Mouse (Mus musculus) left cerebral cortex, postnatal 25 days (tissue): ENCODE measurements around the gene Ncan. TPM values are rescaled to one million over a fixed set of nuclear protein-coding genes. Genes with fewer than 3 reads are reported as not detected.
A peak's percentile ranks its signal among the peaks of the same experiment; 100 is the strongest.
"Not testable (repeated sequence)": the region's sequence is repeated elsewhere in the genome, so short reads cannot be mapped to it uniquely, and the experiment has no call there.

ENCODE experiments used
- DNase-seq, 2 experiments: peaks; one replicate each; pipeline ENCODE4 v3.0.0; 2022; ENCODE audit warnings: low spot score in 2 of 2, mixed read lengths in 1 of 2
- intact Hi-C: fragments of 180-260 bp; cut with DNase I; formaldehyde crosslinking; loops from one replicate; pipeline ENCODE4 v1.15.1; 2025
- total RNA-seq, 2 experiments: library from RNA; stranded (reverse); gene quantifications; 2 replicates each; pipeline ENCODE4 v1.2.3; 2021

The Ncan gene
- total RNA-seq, 2 experiments from 2014 or later = 219 to 220 TPM

DNA sequence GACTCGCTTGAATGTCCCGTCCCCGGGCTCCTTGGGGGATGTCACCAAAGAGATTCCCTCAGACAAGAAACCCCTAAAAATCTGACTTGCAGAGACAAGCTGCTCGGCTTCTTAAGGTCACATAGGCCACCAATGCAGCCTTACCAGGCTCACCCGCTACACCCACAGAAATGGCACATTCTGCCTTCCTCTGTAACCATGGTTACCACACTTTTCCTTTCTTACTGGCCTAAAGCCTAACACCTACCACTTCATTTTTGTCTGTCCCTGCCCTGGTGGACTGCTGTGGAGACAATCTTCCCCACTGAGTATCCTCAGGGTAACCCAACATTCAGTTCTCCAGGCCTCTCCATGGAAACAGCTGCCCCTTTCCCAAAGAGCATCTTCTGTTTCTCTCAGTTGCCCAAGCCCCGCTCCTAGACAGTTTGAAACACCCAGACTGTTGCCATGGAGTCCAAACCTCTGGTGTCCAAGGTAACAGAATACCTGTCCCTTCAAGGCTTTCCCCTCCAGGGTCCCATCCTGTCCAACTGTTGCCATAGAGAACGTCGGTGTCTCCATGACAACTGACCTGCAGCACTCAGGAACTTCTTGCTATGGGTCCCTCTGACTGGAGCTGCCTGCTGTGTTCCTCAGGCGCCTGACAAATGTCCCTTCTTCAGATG lies 31.2 kb downstream of the Ncan start:
- intact Hi-C loops = no loop called here
- DNase-seq = peak in 1 of 2 experiments; percentile 69

DNA sequence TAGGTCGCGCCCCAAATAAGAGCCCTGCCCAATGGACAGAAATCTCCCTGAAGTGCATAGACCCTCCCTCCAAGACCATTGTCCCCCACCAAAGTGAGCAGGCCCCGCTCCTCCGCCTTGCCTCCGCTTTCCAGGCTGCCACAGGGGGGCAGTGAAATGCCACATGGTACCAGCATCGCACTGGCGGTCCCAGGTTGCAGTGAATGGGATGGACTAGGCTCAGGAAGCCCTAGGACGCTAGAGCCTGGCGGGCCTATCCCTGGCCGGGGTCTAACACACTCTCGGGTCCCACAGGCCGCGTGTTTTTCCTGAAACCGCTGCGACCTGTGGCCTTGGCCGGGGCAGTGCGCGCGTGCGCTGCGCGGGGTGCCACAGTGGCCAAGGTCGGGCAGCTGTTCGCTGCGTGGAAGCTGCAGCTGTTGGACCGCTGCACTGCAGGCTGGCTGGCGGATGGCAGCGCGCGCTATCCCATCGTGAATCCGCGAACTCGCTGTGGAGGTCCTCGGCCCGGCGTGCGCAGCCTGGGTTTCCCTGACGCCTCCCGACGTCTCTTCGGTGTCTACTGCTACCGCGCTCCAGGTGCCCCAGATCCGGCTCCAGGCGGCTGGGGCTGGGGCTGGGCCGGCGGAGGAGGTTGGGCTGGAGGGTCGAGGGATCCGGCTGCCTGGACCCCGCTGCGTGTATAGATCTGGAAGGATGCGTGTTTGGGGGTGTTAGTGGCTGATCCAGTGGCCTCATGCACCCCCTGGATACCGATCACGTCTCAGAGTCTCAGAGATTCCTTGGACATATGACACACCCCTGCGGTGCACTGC lies 32.6 kb downstream of the Ncan start:
- intact Hi-C loops = loop anchor here (1.0 to 2.0 kb wide), 2 partner anchors 35 to 78 kb away; no protein-coding TSS in a partner anchor
- peak; percentile 71 to 77 for DNase-seq

DNA sequence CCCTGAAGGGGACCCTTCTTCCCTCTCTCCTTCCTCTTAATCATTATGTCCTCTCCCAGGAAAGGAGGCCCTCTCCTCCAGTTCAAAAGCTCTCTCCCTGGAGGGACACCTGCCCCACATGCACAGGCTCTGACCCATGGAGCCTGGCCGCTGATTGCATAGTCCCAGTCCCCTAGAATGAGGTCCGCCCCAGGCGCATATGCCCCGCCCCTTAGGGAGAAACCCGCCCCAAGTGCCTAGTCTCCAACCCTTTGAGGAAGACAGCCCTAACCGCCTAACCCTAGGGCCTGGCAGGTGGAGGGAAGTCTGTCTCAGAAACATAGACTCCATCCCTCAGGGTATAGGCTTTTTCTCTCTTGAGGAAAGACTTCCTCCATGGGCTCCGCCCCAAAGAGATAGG lies 33.4 kb downstream of the Ncan start:
- DNase-seq = no peak
- intact Hi-C loops = loop anchor here (1.0 to 2.0 kb wide), 2 partner anchors 36 to 79 kb away; no protein-coding TSS in a partner anchor

DNA sequence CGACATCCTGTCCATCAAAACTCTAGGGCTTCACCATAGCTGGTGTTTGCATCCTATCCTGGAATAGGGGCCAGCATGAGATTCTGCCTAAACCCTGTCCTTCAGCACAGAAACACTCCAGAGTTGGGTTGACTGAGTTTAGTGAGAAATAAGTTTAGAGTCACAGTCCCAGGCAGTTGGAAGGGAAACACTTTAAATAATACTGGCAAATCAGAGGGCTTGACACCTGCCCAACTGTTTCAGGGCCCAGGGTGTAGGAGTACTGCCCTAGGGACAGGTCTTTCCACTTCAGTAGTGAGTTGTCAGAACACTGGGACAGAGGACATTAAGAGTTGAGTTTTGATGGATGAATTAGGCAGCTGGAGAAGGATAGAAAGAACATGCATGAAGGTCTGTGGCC lies 34.5 kb downstream of the Ncan start:
- intact Hi-C loops = loop anchor here (2.0 kb wide), 1 partner anchor 37 kb away; no protein-coding TSS in a partner anchor
- no peak for DNase-seq

DNA sequence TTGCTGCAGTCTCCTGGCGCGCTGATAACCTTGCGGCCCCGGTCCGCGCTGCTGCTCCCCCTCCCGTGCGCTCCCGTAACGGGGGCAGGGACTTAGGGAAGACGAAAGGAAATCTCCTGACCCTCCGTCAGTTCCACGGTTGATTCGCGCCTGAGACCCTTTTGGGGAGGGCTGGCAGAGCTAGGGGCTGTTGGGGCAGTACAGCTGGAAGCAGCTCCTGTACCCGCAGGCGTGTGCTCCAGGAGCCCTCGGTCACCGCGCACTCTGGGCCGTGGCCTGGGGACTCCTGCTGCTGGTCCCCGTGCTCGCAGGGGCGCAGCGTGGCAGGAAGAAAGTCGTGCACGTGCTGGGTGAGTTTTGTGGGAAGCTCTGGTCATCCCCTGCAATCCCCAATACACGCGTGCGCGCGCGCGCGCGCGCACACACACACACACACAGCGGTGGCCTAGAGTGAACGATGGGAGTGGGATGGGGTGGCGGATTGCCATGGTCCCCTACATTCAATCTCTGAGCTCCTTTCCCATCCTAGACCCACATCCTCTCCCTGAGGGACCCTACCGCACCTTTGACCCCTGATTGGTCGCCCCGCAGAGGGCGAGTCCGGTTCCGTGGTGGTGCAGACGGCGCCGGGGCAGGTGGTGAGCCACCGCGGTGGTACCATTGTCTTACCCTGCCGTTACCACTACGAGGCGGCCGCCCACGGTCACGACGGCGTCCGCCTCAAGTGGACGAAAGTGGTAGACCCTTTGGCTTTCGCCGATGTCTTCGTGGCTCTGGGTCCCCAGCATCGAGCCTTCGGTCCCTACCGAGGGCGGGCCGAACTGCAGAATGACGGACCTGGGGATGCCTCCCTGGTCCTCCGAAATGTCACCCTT lies 36.2 kb downstream of the Ncan start:
- DNase-seq = no peak
- intact Hi-C loops = no loop called here

DNA sequence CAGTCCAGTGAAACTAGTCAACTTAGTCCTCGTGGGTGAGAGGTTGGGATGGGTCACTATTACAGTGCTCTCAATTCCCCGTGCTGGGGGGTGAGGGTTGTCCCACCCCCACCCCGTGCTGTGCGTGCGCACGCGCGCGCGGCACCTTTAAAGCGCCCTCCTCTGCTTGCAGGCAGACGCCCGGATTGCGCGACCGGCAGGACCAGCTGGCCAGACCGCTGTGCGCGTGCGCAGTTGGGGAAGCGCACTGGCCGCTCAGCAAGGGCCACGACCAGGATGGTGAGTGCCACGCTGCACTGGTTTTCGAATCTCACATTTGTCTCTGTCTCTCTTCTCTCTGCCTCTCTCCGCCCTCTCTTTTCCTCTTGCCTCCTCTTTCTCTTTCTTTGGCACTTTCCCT lies 37.4 kb downstream of the Ncan start, which contains the start of gene Hapln4:
TSS of gene Hapln4 (plus strand) at position 173 of the 400 bp plus-strand sequence.
- intact Hi-C loops = no loop called here

DNA sequence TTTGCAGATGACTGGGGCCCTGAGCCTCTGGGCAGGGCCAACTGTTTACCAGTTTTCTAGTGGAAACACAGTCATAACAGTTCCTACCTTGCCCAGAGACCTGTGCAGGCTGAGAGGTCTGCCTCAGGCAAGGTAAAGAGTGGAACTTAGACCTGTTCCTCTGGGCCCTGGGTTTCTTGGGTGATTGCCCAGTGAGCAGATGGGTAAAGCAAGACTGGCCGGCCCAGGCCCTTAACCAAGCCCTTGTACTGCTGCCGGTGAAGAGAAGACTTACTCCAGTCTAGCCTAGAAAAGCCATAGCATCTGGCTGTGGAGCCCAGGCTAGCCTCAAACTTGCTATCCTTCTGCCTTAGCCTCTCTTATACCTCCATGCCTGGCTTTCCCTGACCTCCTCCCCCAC lies 38.7 kb downstream of the Ncan start:
- intact Hi-C loops = no loop called here
- DNase-seq = no peak

More for the DNA sequence above, 37.4 kb downstream of the Ncan start, which contains the start of gene Hapln4:
- peak; percentile 60 to 80 for DNase-seq

DNA sequence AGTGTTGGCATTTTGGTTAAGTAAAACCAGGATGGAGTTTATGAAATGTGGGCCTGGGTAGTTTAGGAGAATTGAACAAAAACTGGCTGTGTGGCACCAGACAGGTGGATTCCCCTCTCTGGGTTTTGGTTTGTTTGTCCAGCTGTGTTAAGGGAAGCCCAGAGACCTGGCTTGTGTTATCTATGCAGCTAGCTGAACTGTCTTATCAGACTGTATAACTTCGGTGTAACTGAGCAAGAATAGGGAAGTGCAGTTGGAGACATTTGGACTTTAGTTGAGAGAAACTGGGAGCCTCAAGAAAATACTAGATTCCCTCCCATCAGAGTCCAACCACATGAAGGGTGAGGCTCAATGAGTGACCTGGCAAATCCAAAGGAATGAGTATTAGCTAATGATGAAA lies 47.0 kb downstream of the Ncan start:
- intact Hi-C loops = no loop called here
- DNase-seq = no peak

DNA sequence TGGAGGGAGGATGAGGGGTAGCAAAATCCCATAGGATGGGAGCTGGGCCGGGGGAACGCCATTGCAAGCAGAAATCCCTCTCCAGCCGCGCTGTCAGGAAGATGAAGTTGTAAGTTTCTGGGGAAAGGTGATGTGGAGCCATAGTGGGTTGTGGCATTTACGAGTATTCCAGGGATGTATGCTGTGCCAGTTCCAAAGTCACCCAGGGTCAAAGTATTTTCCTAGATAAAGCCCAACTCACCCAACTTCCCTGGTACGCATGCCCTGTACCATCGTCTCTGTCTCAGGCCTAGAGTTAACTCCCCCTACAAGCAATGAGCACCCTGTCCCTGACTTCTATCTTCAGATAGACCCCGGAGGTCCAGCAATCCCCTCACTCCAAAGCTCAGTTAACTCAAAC lies 47.6 kb downstream of the Ncan start:
- no peak for DNase-seq
- intact Hi-C loops = no loop called here

DNA sequence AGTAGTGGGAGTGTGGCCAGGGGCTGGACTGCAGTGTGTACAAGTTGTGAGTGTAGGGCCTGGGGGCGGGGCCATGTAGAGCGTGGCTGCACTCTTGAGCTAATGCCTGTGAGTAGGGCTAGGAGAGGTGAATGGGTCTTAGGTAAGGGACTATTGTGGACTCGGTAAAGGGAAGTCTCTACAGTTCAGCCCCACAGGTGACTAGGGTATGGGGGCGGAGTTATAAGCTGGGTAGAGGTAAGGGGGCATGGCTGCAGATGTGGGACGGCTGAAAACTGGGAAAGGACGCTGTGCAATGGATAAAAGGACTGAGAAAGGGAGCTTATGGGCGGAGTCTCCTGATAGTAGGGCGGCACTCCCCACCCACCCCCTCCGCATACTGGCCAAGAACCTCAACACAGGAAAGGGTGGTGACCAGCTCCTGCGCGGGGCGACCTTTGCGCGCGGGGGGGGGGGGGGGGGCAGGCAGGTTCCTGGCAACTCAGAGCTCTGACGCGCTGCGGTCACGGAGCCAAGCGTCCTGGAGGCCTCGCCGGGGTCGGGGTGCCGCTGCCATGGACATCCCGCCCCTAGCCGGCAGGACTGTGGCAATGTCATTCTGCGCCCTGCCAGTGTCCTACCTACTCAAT lies 48.1 kb downstream of the Ncan start, which contains the start of gene Tm6sf2:
TSS of gene Tm6sf2 (plus strand) at position 484 of the 629 bp plus-strand sequence.
- intact Hi-C loops = no loop called here
- DNase-seq = no peak

DNA sequence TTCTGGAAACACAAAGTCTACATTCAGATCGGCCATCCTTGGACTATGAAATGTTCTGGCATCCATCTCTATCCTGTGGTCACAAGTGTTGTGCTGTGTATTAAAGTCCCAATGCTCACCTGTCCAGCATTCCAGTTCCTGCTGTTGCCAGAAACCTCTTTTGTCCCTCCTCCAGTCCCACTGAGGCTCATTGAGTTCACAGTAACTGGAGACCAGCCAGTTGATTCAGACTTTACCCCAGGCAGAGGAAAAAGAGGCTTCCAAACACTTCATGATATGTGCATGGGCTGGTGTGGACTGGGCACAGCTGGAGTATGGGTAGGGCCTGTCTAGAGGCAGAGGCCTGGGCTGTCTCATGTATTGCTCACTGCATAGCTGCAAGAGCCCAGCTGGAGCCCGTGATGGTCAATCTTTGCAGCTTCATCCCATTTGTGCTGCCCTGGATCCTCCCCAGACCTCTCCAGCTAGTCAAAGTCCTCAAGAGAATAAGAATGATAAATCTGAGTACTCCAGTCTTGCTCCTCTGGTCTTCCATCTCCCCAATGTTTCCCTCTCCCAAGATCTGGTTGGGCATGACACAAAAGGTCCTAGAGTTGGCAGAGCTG lies 48.7 kb downstream of the Ncan start:
- intact Hi-C loops = no loop called here
- DNase-seq = no peak

DNA sequence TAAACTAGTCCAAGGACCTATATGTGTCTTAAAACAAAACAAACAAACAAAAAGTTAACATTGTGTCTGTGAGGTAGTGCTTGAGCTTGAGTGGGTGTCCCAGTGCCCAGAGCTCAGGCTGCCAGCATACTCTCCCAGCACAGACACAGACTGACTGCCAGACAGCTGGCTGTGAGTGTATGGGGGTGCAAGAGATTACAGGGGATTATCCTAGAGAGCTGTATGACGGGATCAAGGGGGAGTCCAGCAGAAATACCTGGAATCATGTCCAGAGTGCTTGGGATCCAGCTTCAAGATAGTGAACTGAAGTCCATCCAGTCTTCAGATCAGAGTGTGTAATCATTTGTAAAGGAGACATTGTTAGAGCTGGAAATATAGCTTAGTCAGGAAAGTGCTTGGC lies 63.0 kb downstream of the Ncan start:
- DNase-seq = no peak
- intact Hi-C loops = no loop called here

DNA sequence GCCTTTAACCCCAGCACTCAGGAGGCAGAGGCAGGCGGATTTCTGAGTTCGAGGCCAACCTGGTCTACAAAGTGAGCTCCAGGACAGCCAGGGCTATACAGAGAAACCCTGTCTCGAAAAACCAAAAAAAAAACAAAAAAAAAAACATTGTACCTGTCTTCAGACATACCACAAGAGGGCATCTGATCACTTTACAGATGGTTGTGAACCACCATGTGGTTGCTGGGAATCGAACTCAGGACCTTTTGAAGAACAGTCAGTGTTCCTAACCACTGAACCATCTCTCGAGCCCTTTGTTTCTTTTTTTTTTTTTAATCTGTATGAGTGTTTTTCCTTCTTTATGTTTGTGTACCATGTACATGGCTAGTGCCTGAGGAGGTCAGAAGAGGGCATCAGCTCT lies 70.2 kb downstream of the Ncan start:
- DNase-seq, intact Hi-C loops: not testable (repeated sequence)

DNA sequence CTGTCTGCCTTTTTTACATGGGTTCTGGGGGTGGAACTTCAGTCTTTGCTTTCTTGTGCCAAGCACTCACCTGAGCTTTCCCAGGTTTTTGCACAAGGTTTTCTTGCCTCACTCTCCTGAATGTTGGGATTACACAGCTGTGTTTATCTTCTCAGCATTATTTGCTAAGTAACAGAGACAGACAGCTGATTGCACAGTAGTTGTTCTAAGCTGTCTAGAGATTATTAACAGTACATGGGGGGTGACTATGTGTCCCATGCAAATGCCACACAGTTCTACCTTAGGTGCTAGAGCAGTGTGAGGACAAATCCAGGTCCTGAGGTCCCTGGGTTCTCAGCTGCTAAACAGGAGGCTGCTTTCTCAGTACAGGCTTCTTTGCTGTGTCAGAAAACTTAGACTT lies 71.0 kb downstream of the Ncan start:
- no peak for DNase-seq
- intact Hi-C loops = no loop called here

DNA sequence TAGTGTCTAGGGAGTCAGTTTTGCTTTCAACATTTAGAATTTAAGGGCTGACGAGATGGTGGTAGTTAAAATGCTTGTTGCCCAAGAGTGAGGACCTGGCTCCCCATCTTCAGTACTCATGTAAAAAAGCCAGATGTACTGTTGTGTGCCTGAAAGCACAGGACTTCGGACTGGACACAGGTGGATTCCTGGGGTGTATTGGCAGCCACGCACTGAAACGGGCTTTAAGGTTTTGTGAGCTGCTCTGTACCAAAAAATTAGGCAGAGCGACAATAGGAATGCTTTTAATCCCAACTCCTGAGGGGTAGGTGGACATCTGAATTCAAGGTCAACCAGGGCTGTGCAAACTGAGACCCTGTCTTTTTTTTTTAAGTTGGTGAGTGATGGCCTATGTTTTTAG lies 76.7 kb downstream of the Ncan start:
- DNase-seq = no peak
- intact Hi-C loops = no loop called here
